Mouse (Mus musculus) kidney, postnatal 36 days (tissue): ENCODE data around the gene Zfp358.

ENCODE experiments used
- DNase-seq, 2 experiments: peaks; one replicate each; pipeline ENCODE4 v3.0.0; 2021 to 2022; ENCODE audit warnings: mixed read lengths in 2 of 2

Zfp358 gene

GRCm38 (mm10) chr8:3500235-3501090 lies 7.5 kb downstream of the Zfp358 start, which contains the start of gene Mcoln1:
TSS of gene Mcoln1 (plus strand) at chr8:3500457.
- DNase-seq, result peak; percentile 98

- no peak for DNase-seq
Measured at GRCm38 (mm10) chr8:3502217-3502616, 9.3 kb downstream of the Zfp358 start.

- peak; percentile 43 to 48 for DNase-seq
Measured at GRCm38 (mm10) chr8:3507979-3508754, 15.2 kb downstream of the Zfp358 start.

- DNase-seq, result peak in 1 of 2 experiments; percentile 32
Measured at GRCm38 (mm10) chr8:3514681-3515247, 21.8 kb downstream of the Zfp358 start.

GRCm38 (mm10) chr8:3515260-3515671 lies 22.3 kb downstream of the Zfp358 start, which contains the start of gene Pnpla6:
TSS of gene Pnpla6 (plus strand) at chr8:3515384.
- DNase-seq, result peak; percentile 95 to 96

- peak; percentile 59 to 74 for DNase-seq
Measured at GRCm38 (mm10) chr8:3515771-3516417, 23.0 kb downstream of the Zfp358 start.

GRCm38 (mm10) chr8:3516450-3517116 lies 23.6 kb downstream of the Zfp358 start:
- DNase-seq, result peak; percentile 97 to 98

GRCm38 (mm10) chr8:3517117-3517495 lies 24.2 kb downstream of the Zfp358 start:
- DNase-seq, result peak in 1 of 2 experiments; percentile 41

GRCm38 (mm10) chr8:3522007-3522697 lies 29.2 kb downstream of the Zfp358 start:
- no peak for DNase-seq

- DNase-seq, result no peak
Measured at GRCm38 (mm10) chr8:3530816-3531215, 37.9 kb downstream of the Zfp358 start.

- no peak for DNase-seq
Measured at GRCm38 (mm10) chr8:3531936-3532335, 39.0 kb downstream of the Zfp358 start.

GRCm38 (mm10) chr8:3536053-3536841 lies 43.3 kb downstream of the Zfp358 start:
- peak in 1 of 2 experiments; percentile 29 for DNase-seq

- DNase-seq, result no peak
Measured at GRCm38 (mm10) chr8:3536940-3537339, 44.0 kb downstream of the Zfp358 start.

GRCm38 (mm10) chr8:3537666-3538065 lies 44.7 kb downstream of the Zfp358 start:
- no peak for DNase-seq

- DNase-seq, result no peak
Measured at GRCm38 (mm10) chr8:3539146-3539545, 46.2 kb downstream of the Zfp358 start.

GRCm38 (mm10) chr8:3540076-3540475 lies 47.1 kb downstream of the Zfp358 start:
- no peak for DNase-seq

GRCm38 (mm10) chr8:3546511-3546910 lies 53.6 kb downstream of the Zfp358 start:
- no peak for DNase-seq
